Mouse (Mus musculus) right cerebral cortex, postnatal 10 days (tissue): Measurements from ENCODE around the gene Stard13.

Experiments used
- DNase-seq, 2 experiments: peaks; one replicate each; pipeline ENCODE4 v3.0.0; 2021; ENCODE audit warnings: low spot score in 2 of 2

Stard13 gene

GRCm38 (mm10) chr5:151233400-151234031, at the start of gene Stard13:
TSS of gene Stard13 (minus strand) at chr5:151233836.
- DNase-seq, result peak; percentile 43 to 50

- DNase-seq, result no peak
Measured at GRCm38 (mm10) chr5:151279531-151279930, 45.9 kb upstream of the Stard13 start.

GRCm38 (mm10) chr5:151277927-151278326, 44.3 kb upstream of the Stard13 start:
- DNase-seq, result no peak

- DNase-seq, result no peak
Measured at GRCm38 (mm10) chr5:151275986-151276385, 42.4 kb upstream of the Stard13 start.

- no peak for DNase-seq
Measured at GRCm38 (mm10) chr5:151274265-151274664, 40.6 kb upstream of the Stard13 start.

- no peak for DNase-seq
Measured at GRCm38 (mm10) chr5:151270815-151271214, 37.2 kb upstream of the Stard13 start.

- no peak for DNase-seq
Measured at GRCm38 (mm10) chr5:151266896-151267634, 33.4 kb upstream of the Stard13 start.

GRCm38 (mm10) chr5:151261558-151261957, 27.9 kb upstream of the Stard13 start:
- no peak for DNase-seq

- DNase-seq, result peak in 1 of 2 experiments; percentile 27
Measured at GRCm38 (mm10) chr5:151252213-151252612, 18.6 kb upstream of the Stard13 start.

GRCm38 (mm10) chr5:151251656-151252055, 18.0 kb upstream of the Stard13 start:
- no peak for DNase-seq

GRCm38 (mm10) chr5:151248671-151249620, 15.3 kb upstream of the Stard13 start:
- no peak for DNase-seq

GRCm38 (mm10) chr5:151248084-151248483, 14.4 kb upstream of the Stard13 start:
- no peak for DNase-seq

GRCm38 (mm10) chr5:151247115-151247875, 13.7 kb upstream of the Stard13 start:
- DNase-seq, result no peak

- DNase-seq, result no peak
Measured at GRCm38 (mm10) chr5:151246287-151246686, 12.7 kb upstream of the Stard13 start.

- DNase-seq, result no peak
Measured at GRCm38 (mm10) chr5:151245571-151245970, 11.9 kb upstream of the Stard13 start.

GRCm38 (mm10) chr5:151238730-151239129, 5.1 kb upstream of the Stard13 start:
- DNase-seq, result no peak

GRCm38 (mm10) chr5:151236411-151236810, 2.8 kb upstream of the Stard13 start:
- DNase-seq, result no peak

- DNase-seq, result no peak
Measured at GRCm38 (mm10) chr5:151232576-151233299, 898 bp downstream of the Stard13 start.

- DNase-seq, result peak in 1 of 2 experiments; percentile 35
Measured at GRCm38 (mm10) chr5:151231861-151232260, 1.8 kb downstream of the Stard13 start.

GRCm38 (mm10) chr5:151231411-151231810, 2.2 kb downstream of the Stard13 start:
- DNase-seq, result no peak

- no peak for DNase-seq
Measured at GRCm38 (mm10) chr5:151230427-151230826, 3.2 kb downstream of the Stard13 start.
